Mouse (Mus musculus) MEL (cell line): Measurements from ENCODE around the gene Jmy.

Experiments
- EP300 ChIP-seq, 2 experiments: IDR thresholded peaks; 2 replicates each; pipeline ENCODE4 v1.6.1; 2011; ENCODE audit warnings: improper control_type of control experiment in 2 of 2, low read length in 2 of 2, low read depth in 1 of 2, mild to moderate bottlenecking in 1 of 2
- NRF1 ChIP-seq: IDR thresholded peaks from 2 replicates; pipeline ENCODE4 v1.6.1; 2014; ENCODE audit warnings: low read depth, mild to moderate bottlenecking, inconsistent platforms, low read length, improper control_type of control experiment, moderate library complexity; ENCODE audit not compliant: poor library complexity, insufficient read depth, severe bottlenecking
- POLR2A ChIP-seq, 2 experiments: IDR thresholded peaks; 2 replicates each; pipeline ENCODE4 v1.6.1; 2011 to 2012; ENCODE audit warnings: low read length in 2 of 2, mild to moderate bottlenecking in 2 of 2, control low read depth in 1 of 2, improper control_type of control experiment in 1 of 2, low read depth in 1 of 2, moderate library complexity in 1 of 2; ENCODE audit not compliant: control insufficient read depth in 1 of 2, insufficient read depth in 1 of 2, poor library complexity in 1 of 2

DNA sequence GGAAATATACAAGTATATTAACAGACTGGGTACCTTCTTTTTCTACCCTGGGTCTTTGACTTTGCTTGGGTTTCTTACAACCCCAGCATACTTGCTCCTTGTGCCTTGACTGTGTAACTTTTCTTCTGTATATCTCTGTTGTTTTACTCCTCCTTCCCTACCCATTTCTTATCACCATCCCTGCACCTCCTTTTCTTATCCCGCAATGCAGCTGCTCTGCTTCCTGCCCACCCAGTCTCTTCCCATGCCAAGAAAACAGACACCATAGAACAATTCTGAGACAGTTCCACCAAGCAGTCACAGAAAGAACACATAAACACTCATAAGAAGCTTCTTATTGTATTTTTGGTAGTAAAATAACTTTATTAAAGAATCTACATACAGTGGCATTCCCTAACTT lies 118.3 kb downstream of the Jmy start:
- TF ChIP-seq EP300 (IDR thresholded peaks at IDR 0.05; ENCODE audit: low read depth in 1 of 2, low read length in 2 of 2) (peak; percentile 96 to 99), POLR2A (IDR thresholded peaks at IDR 0.05; ENCODE audit: control insufficient read depth in 1 of 2, insufficient read depth in 1 of 2, low read depth in 1 of 2, low read length in 2 of 2, poor library complexity in 1 of 2) (no peak; a peak in 2 of 4 replicates), NRF1 (no peak)
